ENCODE assay signal across 13 mouse cellular contexts in genomic region chr5:124951333-124951732, GRCm38 (mm10). TPM values are rescaled to one million over a fixed set of nuclear protein-coding genes. Genes with fewer than 3 reads are reported as not detected.
DNase-seq lines count a peak whose midpoint lies in the region; ATAC-seq lines count a peak whose summit lies in the region.
"Had no signal": no experiment of that assay in that cellular context is flagged by ENCODE, and none has a peak within 500 bp of the region (broad histone marks: within the 10 kb centered on the region; RNA-seq: fewer than 3 reads in every experiment).

No protein-coding gene starts in this region.

- peak; percentile 89 for DNase-seq in Muller cell, postnatal 12 days (ENCODE audit: inconsistent ontology term)
- peak; percentile 48 for DNase-seq in induced T-regulatory cell, adult 2 months (ENCODE audit: low read depth)
- DNase-seq in spleen, adult 12 weeks (ENCODE audit: low spot score), result no peak
- no peak for DNase-seq in spleen, postnatal 4 days (ENCODE audit: low spot score in 2 of 2)
- DNase-seq: adrenal gland, adult 8-10 months; lung, postnatal 4 days; midbrain, embryonic 14.5 days; right cerebral cortex, postnatal 25 days; thymus, postnatal 14 days had no signal

- H3K27ac ChIP-seq in kidney, embryonic 15.5 days, result 0 out of 2 replicates have a peak overlapping the region, but pooled peaks have one; percentile 13
- H3K27ac ChIP-seq in kidney, embryonic 14.5 days (ENCODE audit: low read depth, low read length), result no peak overlapping the region; the same call in 1 of the 2 replicates
- H3K27ac ChIP-seq in embryonic facial prominence, embryonic 13.5 days, result peak overlapping the region; percentile 95
- H3K27ac ChIP-seq: intestine, embryonic 15.5 days had no signal

- ATAC-seq in kidney, embryonic 15.5 days (replicated peaks; ENCODE audit: low FRiP score), result no peak
- no peak for ATAC-seq in kidney, embryonic 14.5 days (ENCODE audit: low FRiP score, low TSS enrichment)
- no peak for ATAC-seq in embryonic facial prominence, embryonic 13.5 days (ENCODE audit: insufficient number of reproducible peaks, insufficient read depth, low FRiP score, low TSS enrichment, low read depth)
- ATAC-seq: intestine, embryonic 15.5 days had no signal

- WGBS in kidney, embryonic 15.5 days, result 73% methylated on average over 17 of the region's 17 CpGs
- WGBS in kidney, embryonic 14.5 days, result 70% methylated on average over 17 of the region's 17 CpGs
- 48% methylated on average over 17 of the region's 17 CpGs for WGBS in embryonic facial prominence, embryonic 13.5 days

- H3K36me3 ChIP-seq in kidney, embryonic 15.5 days, result no peaks in the 10 kb centered on the region
- H3K36me3 ChIP-seq in kidney, embryonic 14.5 days (ENCODE audit: control insufficient read depth, insufficient read depth, low read length), result no peaks in the 10 kb centered on the region
- H3K36me3 ChIP-seq in embryonic facial prominence, embryonic 13.5 days, result no peaks in the 10 kb centered on the region
- H3K36me3 ChIP-seq: intestine, embryonic 15.5 days had no signal

- H3K27me3 ChIP-seq in kidney, embryonic 15.5 days, result no peaks in the 10 kb centered on the region
- no peaks in the 10 kb centered on the region for H3K27me3 ChIP-seq in kidney, embryonic 14.5 days (ENCODE audit: control insufficient read depth, insufficient read depth, low read length)
- no peaks in the 10 kb centered on the region for H3K27me3 ChIP-seq in embryonic facial prominence, embryonic 13.5 days
- H3K27me3 ChIP-seq: intestine, embryonic 15.5 days had no signal

- H3K4me1 ChIP-seq in kidney, embryonic 15.5 days, result peaks cover 12% of the 10 kb centered on the region
- H3K4me1 ChIP-seq in kidney, embryonic 14.5 days (ENCODE audit: control insufficient read depth, insufficient read depth, low read length), result no peaks in the 10 kb centered on the region
- H3K4me1 ChIP-seq in embryonic facial prominence, embryonic 13.5 days, result peaks cover 49% of the 10 kb centered on the region

- no peak overlapping the region for H3K9ac ChIP-seq in kidney, embryonic 15.5 days
- H3K9ac ChIP-seq in kidney, embryonic 14.5 days (ENCODE audit: low read depth, low read length), result no peak overlapping the region
- no peak overlapping the region for H3K9ac ChIP-seq in embryonic facial prominence, embryonic 13.5 days
- H3K9ac ChIP-seq: intestine, embryonic 15.5 days had no signal

- H3K9me3 ChIP-seq in kidney, embryonic 15.5 days (replicated peaks), result no peaks in the 10 kb centered on the region
- peaks cover 9% of the 10 kb centered on the region; the same call in 1 of the 2 replicates for H3K9me3 ChIP-seq in kidney, embryonic 14.5 days (ENCODE audit: control insufficient read depth, low read length)
- H3K9me3 ChIP-seq in embryonic facial prominence, embryonic 13.5 days, result no peaks in the 10 kb centered on the region; the same call in 1 of the 2 replicates
- H3K9me3 ChIP-seq: intestine, embryonic 15.5 days had no signal

- no peak overlapping the region for H3K4me2 ChIP-seq in kidney, embryonic 15.5 days
- H3K4me2 ChIP-seq in kidney, embryonic 14.5 days (replicated peaks; ENCODE audit: low read depth, low read length), result no peak overlapping the region
- 0 out of 2 replicates have a peak overlapping the region, but pooled peaks have one; percentile 4 for H3K4me2 ChIP-seq in embryonic facial prominence, embryonic 13.5 days
- H3K4me2 ChIP-seq: intestine, embryonic 15.5 days had no signal

- H3K4me3 ChIP-seq in kidney, embryonic 15.5 days (replicated peaks), result no peak overlapping the region
- H3K4me3 ChIP-seq in kidney, embryonic 14.5 days (ENCODE audit: low read length), result no peak overlapping the region
- H3K4me3 ChIP-seq in embryonic facial prominence, embryonic 13.5 days, result no peak overlapping the region
- H3K4me3 ChIP-seq: intestine, embryonic 15.5 days had no signal

RNA-seq across cellular contexts. Expression of gene Rflna, which starts 51.7 kb away (rescaled TPM):
- polyA plus RNA-seq in kidney, embryonic 15.5 days (2015; fragmentation: Nextera tagmentation; extraction: Ambion mirVana), result 4.6 and 5.0 TPM in 2 replicates
- polyA plus RNA-seq in kidney, embryonic 14.5 days (2014; fragmentation: Nextera tagmentation; extraction: Ambion mirVana), result 3.8 and 4.8 TPM in 2 replicates
- 24.8 and 34.6 TPM in 2 replicates for polyA plus RNA-seq in embryonic facial prominence, embryonic 13.5 days (2015; fragmentation: Nextera tagmentation; extraction: Ambion mirVana)

Comparison
In these comparisons a context has a peak if more than half of its experiments do, and no peak if none do; other contexts are left out.
1. DNase-seq: peak in Muller cell, postnatal 12 days (single experiment) and induced T-regulatory cell, adult 2 months (single experiment); none in spleen, adult 12 weeks (single experiment) and spleen, postnatal 4 days (0 of 2).